ENCODE assay signal across 15 mouse cellular contexts in the genomic region with DNA sequence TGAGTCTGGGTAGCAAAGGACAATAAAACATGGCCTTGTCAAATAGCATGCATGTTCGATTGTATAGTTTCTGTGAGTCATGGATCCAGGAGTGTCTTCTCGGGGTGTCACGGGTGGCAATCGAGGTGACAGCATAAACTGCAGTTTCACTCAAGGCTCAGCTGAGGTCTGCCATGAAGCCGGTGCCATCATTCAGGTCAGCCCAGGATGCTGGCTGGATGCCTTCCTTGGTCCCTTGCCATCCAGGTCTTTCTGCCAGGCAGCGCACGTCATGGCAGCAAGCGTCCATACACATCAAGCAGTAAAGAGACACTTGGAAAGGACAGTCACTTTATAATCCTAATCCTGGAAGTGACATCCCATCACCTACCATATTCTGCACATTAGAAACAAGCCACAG.
A peak's percentile ranks its signal among the peaks of the same experiment; 100 is the strongest.
DNase-seq lines count a peak whose midpoint lies in the region.
"Had no signal": no experiment of that assay in that cellular context is flagged by ENCODE, and none has a peak within 500 bp of the region (broad histone marks: within the 10 kb centered on the region; RNA-seq: fewer than 3 reads in every experiment).

No protein-coding gene starts in this region.

- 88% methylated on average over 8 of the region's 8 CpGs for WGBS in heart, embryonic 10.5 days

- H3K27me3 ChIP-seq in heart, embryonic 10.5 days (ENCODE audit: insufficient read depth, poor library complexity, severe bottlenecking): 0 out of 2 replicates have a peak, but pooled peaks cover 8% of the 10 kb centered on the region
- H3K27me3 ChIP-seq: limb, embryonic 15.5 days; neural tube, embryonic 12.5 days had no signal

- H3K4me3 ChIP-seq in heart, embryonic 10.5 days: no peak overlapping the region
- H3K4me3 ChIP-seq: limb, embryonic 15.5 days; neural tube, embryonic 12.5 days had no signal

- peaks cover 12% of the 10 kb centered on the region; the same call in 1 of the 2 replicates for H3K4me1 ChIP-seq in heart, embryonic 10.5 days
- H3K4me1 ChIP-seq: limb, embryonic 15.5 days; neural tube, embryonic 12.5 days had no signal

- no peaks in the 10 kb centered on the region for H3K36me3 ChIP-seq in heart, embryonic 10.5 days
- H3K36me3 ChIP-seq: limb, embryonic 15.5 days; neural tube, embryonic 12.5 days had no signal

- H3K27ac ChIP-seq in heart, embryonic 10.5 days: no peak overlapping the region
- H3K27ac ChIP-seq: limb, embryonic 15.5 days; neural tube, embryonic 12.5 days had no signal

- no peaks in the 10 kb centered on the region; the same call in 1 of the 2 replicates for H3K9me3 ChIP-seq in heart, embryonic 10.5 days
- H3K9me3 ChIP-seq: limb, embryonic 15.5 days; neural tube, embryonic 12.5 days had no signal

- peak; percentile 89 for DNase-seq in heart, adult 11 months
- no peak for DNase-seq in heart, embryonic 10.5 days (ENCODE audit: low spot score)
- peak; percentile 18 for DNase-seq in Muller cell, postnatal 12 days (ENCODE audit: inconsistent ontology term)
- peak; percentile 83 to 88 for DNase-seq in cerebellum, adult 18-20 months
- peak; percentile 92 to 95 for DNase-seq in cerebellum, postnatal 36 days
- DNase-seq in right cerebral cortex, postnatal 36 days (ENCODE audit: low spot score in 2 of 2): no peak
- no peak for DNase-seq in kidney, adult 11 months
- no peak for DNase-seq in layer of hippocampus, adult 18-20 months (ENCODE audit: low spot score in 2 of 2)
- DNase-seq: adrenal gland, postnatal 14 days; embryo, embryonic 11 days; kidney, adult 9 months; kidney, postnatal 36 days; lung, adult 18-20 months had no signal

Comparison
In these comparisons a context has a peak if more than half of its experiments do, and no peak if none do; other contexts are left out.
1. DNase-seq: peak in heart, adult 11 months (single experiment), Muller cell, postnatal 12 days (single experiment), cerebellum, adult 18-20 months (2 of 2) and cerebellum, postnatal 36 days (2 of 2); none in heart, embryonic 10.5 days (single experiment), right cerebral cortex, postnatal 36 days (0 of 2), kidney, adult 11 months (single experiment) and layer of hippocampus, adult 18-20 months (0 of 2).